Mouse (Mus musculus): ENCODE results near the gene Arhgap44.

DNA sequence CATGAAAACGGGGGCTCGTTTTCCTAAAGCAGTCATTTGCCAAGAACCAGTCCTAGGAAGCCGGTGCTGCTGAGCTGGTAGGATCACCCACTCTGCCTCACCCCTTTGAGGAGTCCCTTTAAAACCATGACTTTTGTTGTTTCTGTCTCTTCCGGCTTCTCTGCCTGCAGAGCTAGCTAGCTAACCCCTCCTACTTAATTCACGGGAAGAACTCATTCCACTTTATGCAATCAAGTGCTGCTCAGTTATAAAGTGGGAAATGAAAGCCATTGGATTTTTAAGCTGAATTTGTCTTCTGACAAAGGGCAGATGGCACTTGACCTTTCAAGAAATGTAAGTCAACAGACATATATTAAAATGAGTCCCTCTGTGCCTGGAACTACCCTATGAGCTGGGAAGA is 134.7 kb downstream of the Arhgap44 start:
- TF ChIP-seq CTCF (IDR thresholded peaks at IDR 0.05; ENCODE audit: control insufficient read depth, insufficient read depth, low read length) (no peak), POLR2A (IDR thresholded peaks at IDR 0.05; ENCODE audit: borderline replicate concordance, control insufficient read depth, low read depth, low read length) (no peak)

Data from bone marrow, adult 2 months (tissue).